Mouse (Mus musculus) cerebellum, adult 2 months (tissue): Measurements from ENCODE around the gene Btbd3.

Experiments used
- CTCF ChIP-seq: fragments of 200-500 bp; IDR thresholded peaks from 2 replicates; pipeline ENCODE4 v1.5.1; 2011; ENCODE audit warnings: low read depth, mild to moderate bottlenecking, control low read depth, low read length, moderate library complexity, borderline replicate concordance; ENCODE audit not compliant: insufficient read depth
- POLR2A ChIP-seq: fragments of 200-500 bp; IDR thresholded peaks from 2 replicates; pipeline ENCODE4 v1.6.1; 2011; ENCODE audit warnings: low read length, control low read depth, borderline replicate concordance; ENCODE audit not compliant: insufficient read depth

DNA sequence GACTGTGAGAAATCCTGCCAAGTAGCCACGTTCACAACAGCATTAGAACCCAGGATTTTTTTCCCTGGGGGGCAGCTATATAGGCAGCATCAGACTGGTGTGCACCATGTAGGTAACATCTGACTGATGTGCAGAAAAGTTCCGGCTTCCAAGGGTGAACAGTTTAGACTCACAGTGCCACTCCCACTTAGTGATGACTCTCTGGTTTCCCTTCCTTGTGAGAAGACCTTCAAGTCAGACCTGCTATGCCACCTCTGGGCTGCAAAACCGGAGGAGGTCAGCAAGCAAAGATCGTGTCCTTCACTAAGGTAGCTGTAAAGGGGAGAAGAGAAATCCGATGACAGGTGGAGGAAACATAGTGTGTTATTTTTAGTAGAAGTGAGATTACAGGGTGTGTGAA lies 24.1 kb upstream of the Btbd3 start:
- TF ChIP-seq POLR2A (no peak), CTCF (no peak)
